Mouse (Mus musculus): ENCODE measurements around the gene Phactr1. TPM values are rescaled to one million over a fixed set of nuclear protein-coding genes. Genes with fewer than 3 reads are reported as not detected.

Phactr1 gene
- total RNA-seq, 2 experiments from 2014 or later: 441 to 504 TPM

GRCm38 (mm10) chr13:42757654-42758400 lies 77.4 kb downstream of the Phactr1 start:
- DNase-seq (ENCODE audit: low spot score in 2 of 2): peak; percentile 29 to 56

GRCm38 (mm10) chr13:42759170-42759569 lies 78.7 kb downstream of the Phactr1 start:
- no peak for DNase-seq (ENCODE audit: low spot score in 2 of 2)

GRCm38 (mm10) chr13:42760907-42761544 lies 80.6 kb downstream of the Phactr1 start:
- DNase-seq (ENCODE audit: low spot score in 2 of 2): peak; percentile 37 to 48

GRCm38 (mm10) chr13:42772314-42772713 lies 91.9 kb downstream of the Phactr1 start:
- no peak for DNase-seq (ENCODE audit: low spot score in 2 of 2)

GRCm38 (mm10) chr13:42774040-42774439 lies 93.6 kb downstream of the Phactr1 start:
- no peak for DNase-seq (ENCODE audit: low spot score in 2 of 2)

GRCm38 (mm10) chr13:42782151-42782550 lies 101.7 kb downstream of the Phactr1 start:
- DNase-seq (ENCODE audit: low spot score in 2 of 2): peak; percentile 43 to 64

GRCm38 (mm10) chr13:42789221-42789620 lies 108.8 kb downstream of the Phactr1 start:
- DNase-seq (ENCODE audit: low spot score in 2 of 2): no peak

GRCm38 (mm10) chr13:42792279-42792678 lies 111.9 kb downstream of the Phactr1 start:
- no peak for DNase-seq (ENCODE audit: low spot score in 2 of 2)

GRCm38 (mm10) chr13:42800523-42800922 lies 120.1 kb downstream of the Phactr1 start:
- DNase-seq (ENCODE audit: low spot score in 2 of 2): no peak

- DNase-seq (ENCODE audit: low spot score in 2 of 2): peak in 1 of 2 experiments; percentile 53
These were observed 123.9 kb downstream of the Phactr1 start for GRCm38 (mm10) chr13:42804314-42804713.

- DNase-seq (ENCODE audit: low spot score in 2 of 2): no peak
These were observed 132.3 kb downstream of the Phactr1 start for GRCm38 (mm10) chr13:42812762-42813161.

GRCm38 (mm10) chr13:42818378-42818777 lies 138.0 kb downstream of the Phactr1 start:
- DNase-seq (ENCODE audit: low spot score in 2 of 2): peak; percentile 59 to 75

GRCm38 (mm10) chr13:42820513-42820912 lies 140.1 kb downstream of the Phactr1 start:
- DNase-seq (ENCODE audit: low spot score in 2 of 2): no peak

- peak; percentile 45 to 62 for DNase-seq (ENCODE audit: low spot score in 2 of 2)
These were observed 141.1 kb downstream of the Phactr1 start for GRCm38 (mm10) chr13:42821426-42822106.

- peak; percentile 89 to 97 for DNase-seq (ENCODE audit: low spot score in 2 of 2)
These were observed 142.1 kb downstream of the Phactr1 start for GRCm38 (mm10) chr13:42822545-42822944.

- no peak for DNase-seq (ENCODE audit: low spot score in 2 of 2)
These were observed 143.5 kb downstream of the Phactr1 start for GRCm38 (mm10) chr13:42823875-42824274.

- DNase-seq (ENCODE audit: low spot score in 2 of 2): peak; percentile 56 to 65
These were observed 146.2 kb downstream of the Phactr1 start for GRCm38 (mm10) chr13:42826602-42827001.

- DNase-seq (ENCODE audit: low spot score in 2 of 2): no peak
These were observed 148.6 kb downstream of the Phactr1 start for GRCm38 (mm10) chr13:42828978-42829377.

GRCm38 (mm10) chr13:42835441-42835840 lies 155.0 kb downstream of the Phactr1 start:
- DNase-seq (ENCODE audit: low spot score in 2 of 2): no peak

- no peak for DNase-seq (ENCODE audit: low spot score in 2 of 2)
These were observed 158.9 kb downstream of the Phactr1 start for GRCm38 (mm10) chr13:42839358-42839757.

GRCm38 (mm10) chr13:42852086-42852485 lies 171.7 kb downstream of the Phactr1 start:
- DNase-seq (ENCODE audit: low spot score in 2 of 2): no peak

Data from left cerebral cortex, adult 18-20 months (tissue).